Mouse (Mus musculus) megakaryocyte-erythroid progenitor cell, adult 5-6 weeks (primary cell): ENCODE results near the gene Cdk5r1. TPM values are rescaled to one million over a fixed set of nuclear protein-coding genes. Genes with fewer than 3 reads are reported as not detected.

Source experiments
- ATAC-seq: replicated peaks from 2 replicates; pipeline ENCODE4 v1.8.0; 2016; ENCODE audit warnings: mild to moderate bottlenecking, inconsistent platforms; ENCODE audit not compliant: severe bottlenecking, poor library complexity, low FRiP score, low TSS enrichment
- total RNA-seq, 2 experiments: library from RNA; stranded (forward) in 1 of 2; stranded (reverse) in 1 of 2; fragments of 200-1000, 215-1000 nt in 1 of 2; fragments of >200 nt in 1 of 2; fragmentation: Nextera tagmentation in 1 of 2; gene quantifications; 2 replicates each; pipeline ENCODE4 v1.2.3; 2014 to 2017

Gene Cdk5r1
- total RNA-seq, 2 experiments from 2014 or later: 1.2 to 1.9 TPM

DNA sequence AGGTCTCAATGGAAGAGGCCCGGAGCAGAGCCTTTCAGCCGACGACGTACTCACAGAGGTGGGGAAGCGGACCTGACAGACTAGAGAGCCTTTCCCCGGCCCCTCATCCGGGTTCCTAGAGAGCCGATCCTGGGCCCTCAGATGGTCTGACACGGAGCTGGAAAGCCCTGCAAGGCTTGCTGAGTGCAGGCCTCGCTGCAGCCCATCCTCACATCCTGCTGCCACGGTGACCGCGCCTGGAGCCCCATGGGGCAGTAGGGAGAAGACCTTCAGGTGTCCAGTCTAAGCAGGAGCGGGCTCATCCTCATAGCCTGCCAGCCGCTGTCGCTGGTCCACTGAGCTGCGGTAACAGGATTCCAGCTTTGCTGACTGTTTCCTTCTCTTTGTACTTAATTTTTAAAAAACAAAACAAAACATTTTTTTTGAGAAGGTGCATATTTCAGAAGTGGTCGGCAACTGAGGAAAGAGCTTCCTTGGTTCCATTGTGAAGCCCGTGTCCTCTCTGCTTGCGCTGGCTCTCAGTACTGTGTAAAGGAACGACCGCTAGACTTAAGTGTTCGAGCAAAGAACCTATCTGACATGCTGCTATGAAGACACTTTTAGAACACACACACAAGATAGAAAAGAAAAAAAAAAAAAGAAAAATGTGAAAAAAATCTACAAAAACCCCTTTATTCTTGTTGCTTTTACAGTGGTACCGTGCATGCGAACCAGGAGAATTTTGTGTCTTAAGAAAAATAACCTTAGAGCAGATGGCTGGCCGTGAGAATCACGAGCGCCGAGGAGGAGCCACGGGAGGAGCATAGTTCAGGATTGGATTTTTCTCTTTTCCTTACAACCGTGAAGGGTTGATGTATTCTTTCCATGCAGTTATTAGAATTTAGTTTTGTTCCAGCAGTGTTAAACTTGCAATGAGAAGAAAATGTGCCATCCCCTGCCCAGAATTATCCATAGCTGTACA lies 3.4 kb downstream of the Cdk5r1 start:
- ATAC-seq: no peak

- no peak for ATAC-seq
Observed at GRCm38 (mm10) chr11:80481409-80482050, 4.7 kb downstream of the Cdk5r1 start.

- no peak for ATAC-seq
Observed at GRCm38 (mm10) chr11:80482347-80482746, 5.5 kb downstream of the Cdk5r1 start.

DNA sequence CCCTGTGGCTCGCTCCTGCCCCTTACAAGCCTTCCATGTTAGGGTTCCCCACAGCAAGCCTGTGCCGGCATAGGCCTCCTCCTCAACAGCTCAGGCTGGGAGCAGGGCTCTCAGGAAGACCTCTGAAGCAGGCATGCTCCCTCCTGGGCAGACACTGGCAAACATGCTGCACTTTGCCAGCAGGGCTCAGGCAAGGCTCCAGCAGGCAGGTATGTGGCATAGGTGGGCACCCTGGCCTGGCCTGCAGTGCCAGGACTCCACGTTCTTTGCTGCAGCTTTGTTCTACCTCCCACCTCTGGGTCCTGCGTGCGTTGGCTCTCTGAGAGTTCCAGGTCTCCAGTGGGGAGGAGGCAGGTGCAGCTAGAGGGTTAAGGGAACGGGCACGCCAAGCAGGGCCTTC lies 6.1 kb downstream of the Cdk5r1 start:
- no peak for ATAC-seq

DNA sequence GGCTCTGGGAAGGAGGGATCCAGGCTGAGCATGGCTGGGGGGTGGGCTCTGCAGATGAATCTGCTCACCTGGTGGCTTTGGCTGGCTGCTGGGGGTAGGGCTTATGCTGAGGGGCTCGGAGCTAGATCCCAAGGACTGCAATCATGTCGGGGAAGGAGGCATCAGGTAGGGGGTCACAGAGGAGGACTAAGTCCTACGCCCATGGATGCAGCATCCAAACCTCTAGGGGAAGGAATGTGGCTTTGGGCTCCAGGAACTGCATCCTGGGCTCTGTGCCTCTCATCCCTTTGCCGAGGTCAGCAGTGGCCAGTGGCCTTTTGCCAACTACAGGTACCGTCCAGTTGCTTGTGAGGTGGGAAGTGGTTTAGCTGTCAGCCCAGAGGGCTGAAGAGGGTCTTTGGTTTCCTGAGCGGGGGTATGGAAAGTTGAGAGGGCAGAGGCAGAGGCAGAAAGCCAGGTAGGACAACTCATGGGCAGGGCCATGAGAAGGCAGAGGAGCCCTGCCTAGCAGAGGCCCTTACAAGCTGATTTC lies 6.8 kb downstream of the Cdk5r1 start:
- ATAC-seq: no peak

- ATAC-seq: no peak
Observed at GRCm38 (mm10) chr11:80484191-80484791, 7.5 kb downstream of the Cdk5r1 start.

DNA sequence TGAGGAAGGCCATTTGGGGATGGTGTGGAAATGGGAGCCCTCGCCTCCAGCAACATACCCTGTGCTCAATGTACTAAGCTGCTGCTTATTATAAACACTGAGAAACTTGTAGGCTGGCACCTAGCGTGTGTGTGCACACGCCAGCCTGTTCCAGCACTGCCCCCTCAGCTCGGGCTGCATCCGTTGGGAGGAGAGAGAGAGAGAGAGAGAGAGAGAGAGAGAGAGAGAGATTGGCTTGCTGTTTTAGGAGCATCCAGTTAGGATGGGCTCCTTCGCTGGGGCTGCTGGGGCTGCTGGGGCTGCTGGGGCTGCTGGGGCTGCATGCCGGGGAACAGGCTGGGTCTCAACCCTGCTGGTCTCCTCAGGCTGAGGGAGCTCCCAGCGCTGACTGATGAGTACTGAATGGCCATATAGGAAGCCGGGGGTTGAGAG lies 8.3 kb downstream of the Cdk5r1 start:
- no peak for ATAC-seq

GRCm38 (mm10) chr11:80485622-80486206 lies 8.9 kb downstream of the Cdk5r1 start:
- ATAC-seq: no peak

GRCm38 (mm10) chr11:80487904-80488587 lies 11.2 kb downstream of the Cdk5r1 start:
- ATAC-seq: no peak

GRCm38 (mm10) chr11:80489172-80489881 lies 12.5 kb downstream of the Cdk5r1 start:
- ATAC-seq: no peak

GRCm38 (mm10) chr11:80489882-80490196 lies 13.0 kb downstream of the Cdk5r1 start:
- ATAC-seq: no peak

DNA sequence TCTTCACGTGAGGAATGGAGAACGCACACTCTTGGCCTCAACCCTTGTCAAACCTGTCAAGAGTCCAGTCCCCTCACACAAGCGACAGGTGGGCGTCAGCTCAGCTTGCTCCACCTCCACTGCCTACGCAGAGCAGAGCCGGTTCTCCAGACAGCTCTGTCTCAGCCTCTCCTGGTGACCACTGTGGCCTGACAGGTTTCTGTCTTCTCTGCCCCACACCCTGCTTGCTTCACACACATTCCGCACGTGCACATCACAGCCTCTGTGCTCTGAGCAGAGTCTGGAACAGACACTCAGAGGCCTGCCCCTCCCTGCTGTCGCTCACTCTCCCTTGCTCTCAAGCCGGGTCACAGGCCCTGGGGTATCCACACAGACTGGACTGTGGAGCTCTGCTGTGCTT lies 14.0 kb downstream of the Cdk5r1 start:
- no peak for ATAC-seq

- ATAC-seq: no peak
Observed at GRCm38 (mm10) chr11:80493186-80493585, 16.4 kb downstream of the Cdk5r1 start.

DNA sequence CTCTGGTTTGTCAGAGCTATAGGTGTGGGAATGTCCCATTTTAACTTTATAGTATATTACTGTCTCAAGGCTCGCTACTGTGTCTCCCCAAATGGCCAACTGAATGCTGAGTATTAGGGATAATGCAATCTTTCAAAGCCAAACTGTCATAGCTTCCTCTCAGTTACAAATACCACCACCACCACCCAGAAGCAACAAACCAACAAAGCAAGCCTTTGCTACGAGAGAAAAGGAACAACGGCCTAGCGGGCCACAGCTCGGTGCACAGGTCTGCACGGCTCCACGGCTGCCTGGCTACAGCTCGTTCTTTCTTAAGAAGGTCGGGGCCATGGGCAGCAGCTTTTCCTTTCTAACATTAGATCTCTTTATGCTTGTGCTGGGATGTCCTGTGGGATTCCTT lies 18.0 kb downstream of the Cdk5r1 start:
- ATAC-seq: no peak

DNA sequence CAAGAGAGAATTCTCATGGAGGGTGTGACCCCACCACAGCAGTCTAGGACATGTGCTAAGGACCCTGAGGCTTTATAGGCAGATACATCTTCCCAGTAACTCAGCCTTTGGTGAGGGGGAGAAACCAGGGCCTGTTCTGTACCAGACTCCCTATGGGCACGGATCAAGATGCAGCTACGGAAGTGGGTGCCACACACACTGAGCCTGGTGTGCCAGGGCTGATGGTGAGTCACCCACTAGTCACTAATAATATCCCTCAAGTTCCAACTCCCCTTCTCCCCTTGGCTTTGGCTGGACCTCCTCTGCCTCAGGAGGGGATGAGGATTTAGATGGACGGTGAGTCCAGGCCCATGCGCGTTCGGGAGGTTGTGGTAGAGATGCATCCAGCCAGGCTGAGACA lies 19.1 kb downstream of the Cdk5r1 start:
- ATAC-seq: no peak

- no peak for ATAC-seq
Observed at GRCm38 (mm10) chr11:80496640-80497039, 19.8 kb downstream of the Cdk5r1 start.

- ATAC-seq: no peak
Observed at GRCm38 (mm10) chr11:80497225-80497919, 20.5 kb downstream of the Cdk5r1 start.
